ENCODE assay signal across 8 mouse cellular contexts in genomic region chr4:125413833-125414719, GRCm38 (mm10).
A peak's percentile ranks its signal among the peaks of the same experiment; 100 is the strongest.
DNase-seq lines count a peak whose midpoint lies in the region; ATAC-seq and TF ChIP-seq lines count a peak whose summit lies in the region.

No protein-coding gene starts in this region.

- no peak for TF ChIP-seq CTCF in gastrocnemius, adult 2 months (IDR thresholded peaks at IDR 0.05)
- TF ChIP-seq CTCF in kidney, postnatal 0 days (IDR thresholded peaks at IDR 0.05; ENCODE audit: low read depth): no peak
- no peak for TF ChIP-seq CTCF in cerebellum, adult 2 months (IDR thresholded peaks at IDR 0.05; ENCODE audit: borderline replicate concordance, insufficient read depth, low read depth, low read length)

- H3K9me3 ChIP-seq in kidney, postnatal 0 days (replicated peaks; ENCODE audit: low read length): no peaks in the 10 kb centered on the region

- no peaks in the 10 kb centered on the region for H3K27me3 ChIP-seq in kidney, postnatal 0 days (ENCODE audit: insufficient read depth, low read length)
- no peaks in the 10 kb centered on the region; the same call in 1 of the 2 replicates for H3K27me3 ChIP-seq in cerebellum, adult 2 months (ENCODE audit: control insufficient read depth, insufficient read depth, low read length)

- no peak overlapping the region for H3K4me3 ChIP-seq in gastrocnemius, adult 2 months
- H3K4me3 ChIP-seq in kidney, postnatal 0 days (replicated peaks; ENCODE audit: low read depth, low read length): no peak overlapping the region
- H3K4me3 ChIP-seq in cerebellum, adult 2 months (replicated peaks; ENCODE audit: insufficient read depth, low read depth, low read length): no peak overlapping the region

- H3K4me1 ChIP-seq in kidney, postnatal 0 days (replicated peaks; ENCODE audit: insufficient read depth, low read length): no peaks in the 10 kb centered on the region
- H3K4me1 ChIP-seq in cerebellum, adult 2 months (ENCODE audit: control insufficient read depth, insufficient read depth, low read length): no peaks in the 10 kb centered on the region

- no peak for ATAC-seq in kidney, postnatal 0 days (replicated peaks; ENCODE audit: low FRiP score, low read depth)

- 79% methylated on average over 7 of the region's 7 CpGs for WGBS in kidney, postnatal 0 days
- WGBS in cerebellum, adult 2 months: 88% methylated on average over 7 of the region's 7 CpGs

- H3K36me3 ChIP-seq in kidney, postnatal 0 days (ENCODE audit: insufficient read depth, low read length): no peaks in the 10 kb centered on the region

- no peak overlapping the region for H3K27ac ChIP-seq in gastrocnemius, adult 2 months
- H3K27ac ChIP-seq in kidney, postnatal 0 days: no peak overlapping the region
- H3K27ac ChIP-seq in cerebellum, adult 2 months (ENCODE audit: insufficient read depth, low read length): no peak overlapping the region

- intact Hi-C loops in gastrocnemius, adult 2 months (cut with DNase I): no loop called here

- H3K4me2 ChIP-seq in kidney, postnatal 0 days (ENCODE audit: low read length): no peak overlapping the region

- no peak overlapping the region for H3K9ac ChIP-seq in kidney, postnatal 0 days (ENCODE audit: low read depth, low read length)

- peak; percentile 38 for DNase-seq in gastrocnemius, adult 2 months
- no peak for DNase-seq in gastrocnemius, postnatal 25 days
- DNase-seq in right cerebral cortex, postnatal 4 days: peak; percentile 26
- no peak for DNase-seq in right cerebral cortex, postnatal 25 days
- peak; percentile 46 for DNase-seq in kidney, postnatal 0 days (ENCODE audit: low spot score)
- no peak for DNase-seq in natural killer cell, adult 2 months (ENCODE audit: low spot score in 2 of 2)
- DNase-seq in cerebellum, adult 2 months: no peak
- DNase-seq in testis, postnatal 14 days (ENCODE audit: low spot score): no peak

- no peak for TF ChIP-seq POLR2A in cerebellum, adult 2 months (IDR thresholded peaks at IDR 0.05; ENCODE audit: borderline replicate concordance, insufficient read depth, low read length)

Comparison
In these comparisons a context has a peak if more than half of its experiments do, and no peak if none do; other contexts are left out.
1. DNase-seq: peak in gastrocnemius, adult 2 months (single experiment), right cerebral cortex, postnatal 4 days (single experiment) and kidney, postnatal 0 days (single experiment); none in gastrocnemius, postnatal 25 days (single experiment), right cerebral cortex, postnatal 25 days (single experiment), natural killer cell, adult 2 months (0 of 2), cerebellum, adult 2 months (0 of 2) and testis, postnatal 14 days (single experiment).